Mouse (Mus musculus): Measurements from ENCODE around the gene Nrp2. TPM values are rescaled to one million over a fixed set of nuclear protein-coding genes. Genes with fewer than 3 reads are reported as not detected.

Nrp2 gene
- total RNA-seq, 1 experiment: 14.4 TPM

DNA sequence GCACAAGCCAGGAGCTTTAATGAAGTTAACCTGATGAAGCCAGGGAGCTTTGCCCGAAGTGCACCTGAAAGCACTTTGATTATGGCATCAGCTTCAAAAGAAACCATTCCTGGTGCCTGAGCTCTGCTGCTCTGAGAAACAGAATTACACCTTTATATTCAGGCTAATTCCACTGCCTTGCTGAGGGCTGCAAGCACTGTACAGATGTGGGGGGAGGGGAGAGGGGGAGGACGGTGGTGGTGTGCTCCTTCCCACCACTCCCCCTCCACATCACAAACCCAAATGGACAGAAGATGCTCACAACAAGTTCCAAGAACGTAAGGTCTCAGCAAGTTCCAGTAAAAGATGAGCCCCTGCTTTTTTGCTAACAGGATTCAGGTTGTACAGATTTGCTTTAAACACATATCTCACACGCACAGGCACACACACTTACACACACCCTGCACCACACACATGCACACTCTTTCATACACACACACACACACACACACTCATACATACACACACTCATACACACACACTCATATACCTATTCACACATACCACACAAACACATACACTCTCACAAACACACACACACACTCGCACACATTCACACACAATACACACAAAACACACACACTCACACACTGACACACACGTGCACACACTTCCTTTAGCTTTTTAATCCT lies 6.6 kb upstream of the Nrp2 start:
- in situ Hi-C loops (cut with MboI; ENCODE audit: low sequenced_read_pairs in 2 of 2, unreplicated experiment in 2 of 2): no loop called here
- no peaks in the 10 kb centered on the region for H3K4me1 ChIP-seq (ENCODE audit: control insufficient read depth in 2 of 2, insufficient read depth in 2 of 2, low read length in 2 of 2, poor library complexity in 1 of 2)
- H3K36me3 ChIP-seq (ENCODE audit: control insufficient read depth, insufficient read depth, low read length, poor library complexity, severe bottlenecking): no peaks in the 10 kb centered on the region
- no peak overlapping the region for H3K9ac ChIP-seq (ENCODE audit: insufficient read depth, low read depth, low read length, poor library complexity, severe bottlenecking)
- H3K9me3 ChIP-seq (ENCODE audit: control insufficient read depth, insufficient read depth, low read depth, low read length): no peaks in the 10 kb centered on the region
- no peak overlapping the region for H3K27ac ChIP-seq (ENCODE audit: insufficient read depth, low read depth, low read length, poor library complexity, severe bottlenecking)
- H3K4me3 ChIP-seq (ENCODE audit: insufficient read depth in 1 of 2, low read depth in 1 of 2, low read length in 2 of 2, poor library complexity in 1 of 2, severe bottlenecking in 1 of 2): no peak overlapping the region
- TF ChIP-seq CHD2 (IDR thresholded peaks at IDR 0.05; ENCODE audit: low read depth, low read length) (no peak), ZC3H11A (IDR thresholded peaks at IDR 0.05; ENCODE audit: borderline replicate concordance, low read depth, low read length) (no peak), HCFC1 (IDR thresholded peaks at IDR 0.05; ENCODE audit: borderline replicate concordance, insufficient read depth, low read length) (no peak), MAFK (IDR thresholded peaks at IDR 0.05; ENCODE audit: insufficient read depth, low read depth, low read length) (no peak), ZNF384 (IDR thresholded peaks at IDR 0.05; ENCODE audit: low read depth, low read length) (no peak)
- DNase-seq (ENCODE audit: low read depth, low spot score): no peak

DNA sequence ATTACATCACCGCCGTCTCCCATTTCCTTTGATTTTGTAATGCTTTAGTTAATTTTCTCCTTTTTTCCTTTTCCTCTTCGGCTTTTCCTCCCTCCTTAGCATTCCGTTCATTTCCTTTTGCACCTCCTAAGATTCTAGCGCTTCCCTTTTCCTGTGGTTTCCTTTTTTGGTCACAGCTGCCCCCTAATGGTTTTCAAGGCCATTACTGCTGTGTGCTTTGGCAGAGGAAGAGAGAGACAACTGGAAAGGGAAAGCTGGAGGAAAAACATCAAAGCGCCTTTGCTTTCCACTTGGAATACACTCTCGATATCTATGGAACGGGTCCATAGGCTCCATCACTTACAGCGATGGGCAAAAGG lies 6.1 kb upstream of the Nrp2 start:
- in situ Hi-C loops (cut with MboI; ENCODE audit: low sequenced_read_pairs in 2 of 2, unreplicated experiment in 2 of 2): no loop called here
- Histone ChIP-seq H3K9me3 (ENCODE audit: control insufficient read depth, insufficient read depth, low read depth, low read length) (no peaks in the 10 kb centered on the region), H3K4me1 (ENCODE audit: control insufficient read depth in 2 of 2, insufficient read depth in 2 of 2, low read length in 2 of 2, poor library complexity in 1 of 2) (no peaks in the 10 kb centered on the region), H3K27ac (ENCODE audit: insufficient read depth, low read depth, low read length, poor library complexity, severe bottlenecking) (no peak overlapping the region), H3K36me3 (ENCODE audit: control insufficient read depth, insufficient read depth, low read length, poor library complexity, severe bottlenecking) (no peaks in the 10 kb centered on the region), H3K4me3 (ENCODE audit: insufficient read depth in 1 of 2, low read depth in 1 of 2, low read length in 2 of 2, poor library complexity in 1 of 2, severe bottlenecking in 1 of 2) (no peak overlapping the region), H3K9ac (ENCODE audit: insufficient read depth, low read depth, low read length, poor library complexity, severe bottlenecking) (no peak overlapping the region)
- no peak for DNase-seq (ENCODE audit: low read depth, low spot score)
- TF ChIP-seq ZC3H11A (IDR thresholded peaks at IDR 0.05; ENCODE audit: borderline replicate concordance, low read depth, low read length): peak; percentile 46
- TF ChIP-seq HCFC1 (IDR thresholded peaks at IDR 0.05; ENCODE audit: borderline replicate concordance, insufficient read depth, low read length): no peak

DNA sequence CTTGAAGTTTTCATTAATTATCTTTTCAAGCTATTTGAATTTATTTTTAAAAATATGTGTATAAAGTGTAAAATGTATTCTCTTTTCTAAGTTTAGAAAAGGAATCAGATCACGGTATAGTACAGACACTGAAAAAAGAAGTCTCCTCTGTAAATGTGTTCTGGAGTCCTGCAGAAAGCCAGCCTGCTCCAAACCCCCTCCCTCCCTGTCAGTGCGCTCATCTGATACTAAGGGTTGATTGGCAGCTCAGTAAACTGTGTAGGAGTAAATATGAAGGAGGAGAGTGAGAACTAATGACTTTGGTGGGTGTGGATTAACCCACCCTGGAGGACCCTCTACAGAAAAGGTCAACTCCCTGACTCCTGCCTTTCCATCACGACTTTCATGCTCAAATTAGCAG lies 5.7 kb upstream of the Nrp2 start:
- no peak for TF ChIP-seq ZNF384 (IDR thresholded peaks at IDR 0.05; ENCODE audit: low read depth, low read length)
- no peak for TF ChIP-seq ZC3H11A (IDR thresholded peaks at IDR 0.05; ENCODE audit: borderline replicate concordance, low read depth, low read length)
- TF ChIP-seq HCFC1 (IDR thresholded peaks at IDR 0.05; ENCODE audit: borderline replicate concordance, insufficient read depth, low read length): no peak
- no peak for TF ChIP-seq CHD2 (IDR thresholded peaks at IDR 0.05; ENCODE audit: low read depth, low read length)
- no peak for TF ChIP-seq MAFK (IDR thresholded peaks at IDR 0.05; ENCODE audit: insufficient read depth, low read depth, low read length)

DNA sequence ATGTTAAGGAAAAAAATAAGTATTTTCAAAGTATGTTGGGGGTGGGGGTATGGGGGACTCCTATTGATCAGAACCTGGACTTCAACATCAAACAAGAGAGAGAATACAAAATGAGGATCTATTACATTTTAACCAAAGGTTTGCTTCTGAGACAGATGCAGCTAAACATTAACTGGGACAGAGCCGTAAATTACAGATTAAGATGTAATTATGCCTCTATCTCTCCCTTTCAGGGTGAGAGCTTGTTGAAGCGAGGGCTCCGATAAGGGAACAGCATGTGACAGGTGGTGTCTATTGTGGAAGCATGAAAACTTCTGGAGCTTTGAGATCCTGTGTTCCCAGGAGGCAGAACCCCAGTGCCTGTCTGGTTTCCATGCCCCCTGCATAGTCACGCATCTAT lies 3.3 kb upstream of the Nrp2 start:
- Histone ChIP-seq H3K27ac (ENCODE audit: insufficient read depth, low read depth, low read length, poor library complexity, severe bottlenecking) (no peak overlapping the region), H3K9ac (ENCODE audit: insufficient read depth, low read depth, low read length, poor library complexity, severe bottlenecking) (no peak overlapping the region), H3K4me3 (ENCODE audit: insufficient read depth in 1 of 2, low read depth in 1 of 2, low read length in 2 of 2, poor library complexity in 1 of 2, severe bottlenecking in 1 of 2) (no peak overlapping the region), H3K36me3 (ENCODE audit: control insufficient read depth, insufficient read depth, low read length, poor library complexity, severe bottlenecking) (no peaks in the 10 kb centered on the region), H3K9me3 (ENCODE audit: control insufficient read depth, insufficient read depth, low read depth, low read length) (no peaks in the 10 kb centered on the region), H3K4me1 (ENCODE audit: control insufficient read depth in 2 of 2, insufficient read depth in 2 of 2, low read length in 2 of 2, poor library complexity in 1 of 2) (no peaks in the 10 kb centered on the region)
- DNase-seq (ENCODE audit: low read depth, low spot score): no peak
- no peak for TF ChIP-seq CHD2 (IDR thresholded peaks at IDR 0.05; ENCODE audit: low read depth, low read length)
- no peak for TF ChIP-seq MAFK (IDR thresholded peaks at IDR 0.05; ENCODE audit: insufficient read depth, low read depth, low read length)
- TF ChIP-seq ZNF384 (IDR thresholded peaks at IDR 0.05; ENCODE audit: low read depth, low read length): no peak
- TF ChIP-seq HCFC1 (IDR thresholded peaks at IDR 0.05; ENCODE audit: borderline replicate concordance, insufficient read depth, low read length): no peak
- TF ChIP-seq ZC3H11A (IDR thresholded peaks at IDR 0.05; ENCODE audit: borderline replicate concordance, low read depth, low read length): no peak
- in situ Hi-C loops (cut with MboI; ENCODE audit: low sequenced_read_pairs in 2 of 2, unreplicated experiment in 2 of 2): no loop called here

More for the DNA sequence above, 5.7 kb upstream of the Nrp2 start:
- H3K9ac ChIP-seq (ENCODE audit: insufficient read depth, low read depth, low read length, poor library complexity, severe bottlenecking): no peak overlapping the region
- H3K4me1 ChIP-seq (ENCODE audit: control insufficient read depth in 2 of 2, insufficient read depth in 2 of 2, low read length in 2 of 2, poor library complexity in 1 of 2): no peaks in the 10 kb centered on the region
- no peak overlapping the region for H3K27ac ChIP-seq (ENCODE audit: insufficient read depth, low read depth, low read length, poor library complexity, severe bottlenecking)
- no peaks in the 10 kb centered on the region for H3K9me3 ChIP-seq (ENCODE audit: control insufficient read depth, insufficient read depth, low read depth, low read length)
- no peaks in the 10 kb centered on the region for H3K36me3 ChIP-seq (ENCODE audit: control insufficient read depth, insufficient read depth, low read length, poor library complexity, severe bottlenecking)
- H3K4me3 ChIP-seq (ENCODE audit: insufficient read depth in 1 of 2, low read depth in 1 of 2, low read length in 2 of 2, poor library complexity in 1 of 2, severe bottlenecking in 1 of 2): no peak overlapping the region
- DNase-seq (ENCODE audit: low read depth, low spot score): no peak
- in situ Hi-C loops (cut with MboI; ENCODE audit: low sequenced_read_pairs in 2 of 2, unreplicated experiment in 2 of 2): no loop called here
